Mouse (Mus musculus): ENCODE measurements around the gene Prkce. TPM values are rescaled to one million over a fixed set of nuclear protein-coding genes. Genes with fewer than 3 reads are reported as not detected.
A peak's percentile ranks its signal among the peaks of the same experiment; 100 is the strongest.

Prkce gene
- polyA plus RNA-seq, 1 experiment from 2014 or later, result 11.0 TPM

- H3K27me3 ChIP-seq, result no peaks in the 10 kb centered on the region
- no peaks in the 10 kb centered on the region for H3K36me3 ChIP-seq
- peaks cover 14% of the 10 kb centered on the region for H3K4me1 ChIP-seq
- 59% methylated on average over 7 of the region's 7 CpGs for WGBS
- H3K9ac ChIP-seq, result no peak overlapping the region
- no peaks in the 10 kb centered on the region for H3K9me3 ChIP-seq (replicated peaks)
- ATAC-seq (ENCODE audit: low FRiP score), result no peak
- no peak overlapping the region for H3K4me2 ChIP-seq (replicated peaks)
- no peak overlapping the region for H3K4me3 ChIP-seq
- H3K27ac ChIP-seq, result peak overlapping the region; percentile 7; the same call in 1 of the 2 replicates
These were observed 188.3 kb downstream of the Prkce start for GRCm38 (mm10) chr17:86355772-86356451.

GRCm38 (mm10) chr17:86358388-86358787, 190.8 kb downstream of the Prkce start:
- Histone ChIP-seq H3K4me1 (peaks cover 13% of the 10 kb centered on the region), H3K36me3 (no peaks in the 10 kb centered on the region), H3K27ac (no peak overlapping the region), H3K27me3 (no peaks in the 10 kb centered on the region), H3K4me2 (replicated peaks) (no peak overlapping the region), H3K9me3 (replicated peaks) (no peaks in the 10 kb centered on the region), H3K4me3 (no peak overlapping the region), H3K9ac (no peak overlapping the region)
- WGBS, result 69% methylated on average over 5 of the region's 5 CpGs
- no peak for ATAC-seq (ENCODE audit: low FRiP score)

- Histone ChIP-seq H3K9ac (no peak overlapping the region), H3K27ac (no peak overlapping the region), H3K9me3 (replicated peaks) (no peaks in the 10 kb centered on the region), H3K4me1 (peaks cover 14% of the 10 kb centered on the region), H3K27me3 (no peaks in the 10 kb centered on the region), H3K4me2 (replicated peaks) (no peak overlapping the region), H3K4me3 (no peak overlapping the region), H3K36me3 (no peaks in the 10 kb centered on the region)
- WGBS, result 66% methylated on average over 4 of the region's 4 CpGs
- ATAC-seq (ENCODE audit: low FRiP score), result no peak
These were observed 191.3 kb downstream of the Prkce start for GRCm38 (mm10) chr17:86358847-86359246.

DNA sequence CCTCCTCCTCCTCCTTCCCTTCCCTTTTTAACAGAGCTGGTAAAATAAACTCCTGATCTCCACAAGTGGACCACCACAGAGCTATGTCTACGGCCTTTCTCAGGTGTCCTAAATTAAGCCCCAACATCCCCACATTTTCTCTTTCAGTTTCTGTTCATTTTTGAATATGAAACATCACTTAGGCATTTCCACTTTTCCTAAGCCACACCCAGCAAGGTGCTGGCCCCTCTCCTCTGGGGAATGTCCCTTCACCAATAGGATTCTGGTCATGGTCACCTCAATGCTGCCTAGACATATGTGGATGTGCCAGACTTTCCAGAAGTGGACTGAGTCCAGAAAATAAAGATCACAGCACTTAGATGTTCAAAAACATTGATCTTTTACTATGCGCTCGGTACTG, 193.3 kb downstream of the Prkce start:
- no peak overlapping the region for H3K4me3 ChIP-seq
- WGBS, result 94% methylated on average over 3 of the region's 3 CpGs
- no peaks in the 10 kb centered on the region for H3K9me3 ChIP-seq (replicated peaks)
- H3K4me1 ChIP-seq, result peaks cover 16% of the 10 kb centered on the region
- no peak for ATAC-seq (ENCODE audit: low FRiP score)
- H3K9ac ChIP-seq, result no peak overlapping the region
- no peak overlapping the region for H3K27ac ChIP-seq
- H3K4me2 ChIP-seq (replicated peaks), result no peak overlapping the region
- H3K36me3 ChIP-seq, result no peaks in the 10 kb centered on the region
- H3K27me3 ChIP-seq, result no peaks in the 10 kb centered on the region

DNA sequence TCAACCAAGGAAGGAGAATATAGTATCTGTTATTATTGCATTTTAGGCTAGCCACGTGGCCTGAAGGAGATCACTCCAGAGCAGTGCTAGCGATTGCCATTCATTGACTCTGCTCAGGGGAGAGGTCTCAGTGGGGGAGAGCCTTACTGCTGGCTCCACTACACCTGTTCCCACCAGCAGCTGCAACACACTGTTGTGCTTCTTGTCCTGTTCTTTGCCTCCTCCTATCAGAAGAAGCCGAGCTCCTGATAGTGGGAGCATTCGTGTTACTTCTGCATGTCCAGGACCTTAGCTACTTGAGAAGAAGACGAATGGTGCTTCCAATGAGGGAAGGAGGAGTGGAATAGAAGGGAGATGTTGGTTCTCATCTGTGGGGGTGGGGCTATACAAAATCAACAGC, 195.8 kb downstream of the Prkce start:
- H3K9me3 ChIP-seq (replicated peaks), result no peaks in the 10 kb centered on the region
- no peak overlapping the region for H3K27ac ChIP-seq
- 72% methylated on average over 5 of the region's 5 CpGs for WGBS

GRCm38 (mm10) chr17:86364349-86365075, 196.9 kb downstream of the Prkce start:
- WGBS, result 79% methylated on average over 16 of the region's 16 CpGs
- Histone ChIP-seq H3K9ac (no peak overlapping the region), H3K27me3 (no peaks in the 10 kb centered on the region), H3K4me3 (no peak overlapping the region), H3K27ac (no peak overlapping the region), H3K4me1 (0 out of 2 replicates have a peak, but pooled peaks cover 7% of the 10 kb centered on the region), H3K4me2 (replicated peaks) (no peak overlapping the region), H3K36me3 (no peaks in the 10 kb centered on the region), H3K9me3 (replicated peaks) (no peaks in the 10 kb centered on the region)
- ATAC-seq (ENCODE audit: low FRiP score), result no peak

More for the DNA sequence above, 195.8 kb downstream of the Prkce start:
- no peaks in the 10 kb centered on the region for H3K27me3 ChIP-seq
- no peak overlapping the region for H3K4me3 ChIP-seq
- no peak overlapping the region for H3K4me2 ChIP-seq (replicated peaks)
- H3K4me1 ChIP-seq, result peaks cover 9% of the 10 kb centered on the region; the same call in 1 of the 2 replicates
- no peak overlapping the region for H3K9ac ChIP-seq
- H3K36me3 ChIP-seq, result no peaks in the 10 kb centered on the region
- no peak for ATAC-seq (ENCODE audit: low FRiP score)

DNA sequence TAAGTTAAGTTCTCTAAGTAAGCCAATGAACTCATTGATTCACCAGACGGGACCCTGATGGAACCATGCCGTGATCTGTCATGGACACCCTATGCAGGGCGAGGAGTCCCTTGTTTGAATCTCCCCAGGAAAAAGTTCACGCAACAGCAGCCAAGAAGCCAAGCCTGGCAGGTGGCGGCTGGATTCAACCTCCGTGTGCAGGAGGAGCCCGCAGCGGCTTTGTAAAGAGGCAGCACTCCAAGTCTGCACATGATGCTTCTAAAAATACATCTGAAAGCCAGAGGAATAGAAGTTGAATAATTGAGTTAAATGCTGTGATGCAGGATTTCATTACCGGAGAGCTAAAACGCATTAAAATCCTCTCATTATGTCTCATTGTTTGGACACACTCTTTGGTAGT, 199.3 kb downstream of the Prkce start:
- Histone ChIP-seq H3K36me3 (no peaks in the 10 kb centered on the region), H3K4me3 (no peak overlapping the region), H3K9ac (no peak overlapping the region), H3K27me3 (no peaks in the 10 kb centered on the region), H3K27ac (no peak overlapping the region), H3K9me3 (replicated peaks) (no peaks in the 10 kb centered on the region), H3K4me2 (replicated peaks) (no peak overlapping the region), H3K4me1 (peaks cover 21% of the 10 kb centered on the region)
- 76% methylated on average over 10 of the region's 10 CpGs for WGBS
- no peak for ATAC-seq (ENCODE audit: low FRiP score)

- Histone ChIP-seq H3K4me2 (replicated peaks) (no peak overlapping the region), H3K4me1 (peaks cover 21% of the 10 kb centered on the region), H3K27ac (no peak overlapping the region), H3K9me3 (replicated peaks) (no peaks in the 10 kb centered on the region), H3K36me3 (no peaks in the 10 kb centered on the region), H3K4me3 (no peak overlapping the region), H3K27me3 (no peaks in the 10 kb centered on the region), H3K9ac (no peak overlapping the region)
- ATAC-seq (ENCODE audit: low FRiP score), result no peak
- whole genome bisulfite sequencing, result 44% methylated on average over 7 of the region's 7 CpGs
These were observed 200.1 kb downstream of the Prkce start for GRCm38 (mm10) chr17:86367676-86368075.

GRCm38 (mm10) chr17:86370106-86370742, 202.6 kb downstream of the Prkce start:
- Histone ChIP-seq H3K36me3 (no peaks in the 10 kb centered on the region), H3K9ac (no peak overlapping the region), H3K4me2 (replicated peaks) (no peak overlapping the region), H3K9me3 (replicated peaks) (no peaks in the 10 kb centered on the region), H3K27ac (no peak overlapping the region), H3K4me1 (peaks cover 14% of the 10 kb centered on the region), H3K27me3 (no peaks in the 10 kb centered on the region), H3K4me3 (no peak overlapping the region)
- 75% methylated on average over 8 of the region's 8 CpGs for WGBS
- ATAC-seq (ENCODE audit: low FRiP score), result no peak

DNA sequence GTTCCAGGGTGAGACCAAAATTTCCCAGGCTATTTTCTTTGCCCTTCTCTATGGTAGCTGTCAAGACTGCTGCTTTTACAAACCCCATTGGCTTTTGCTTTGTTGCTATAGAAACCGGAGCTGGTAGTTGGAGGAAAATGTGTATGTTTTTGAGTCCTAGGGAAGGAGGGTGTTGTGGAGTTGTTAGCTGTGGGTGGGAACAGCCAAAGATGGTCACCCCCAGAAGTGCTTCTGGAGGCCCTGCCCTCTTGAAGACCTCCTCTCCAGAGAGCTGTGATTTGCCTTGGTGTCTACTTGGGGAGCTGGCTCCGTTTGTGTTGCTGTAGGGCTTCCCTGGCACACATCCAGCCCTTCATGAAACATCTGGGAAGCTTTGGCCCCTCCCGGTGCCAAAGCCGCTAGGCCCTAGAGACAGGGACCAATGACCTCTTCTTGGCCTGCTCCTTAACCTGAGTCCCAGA, 203.5 kb downstream of the Prkce start:
- WGBS, result 70% methylated on average over 4 of the region's 4 CpGs
- no peak overlapping the region for H3K27ac ChIP-seq
- ATAC-seq (ENCODE audit: low FRiP score), result no peak

GRCm38 (mm10) chr17:86376389-86376788, 208.8 kb downstream of the Prkce start:
- ATAC-seq (ENCODE audit: low FRiP score), result no peak

More for the DNA sequence above, 203.5 kb downstream of the Prkce start:
- no peaks in the 10 kb centered on the region for H3K36me3 ChIP-seq
- no peaks in the 10 kb centered on the region for H3K9me3 ChIP-seq (replicated peaks)
- H3K4me1 ChIP-seq, result peaks cover 14% of the 10 kb centered on the region
- no peak overlapping the region for H3K4me3 ChIP-seq
- no peak overlapping the region for H3K4me2 ChIP-seq (replicated peaks)
- H3K9ac ChIP-seq, result no peak overlapping the region
- no peaks in the 10 kb centered on the region for H3K27me3 ChIP-seq

GRCm38 (mm10) chr17:86377863-86378262, 210.3 kb downstream of the Prkce start:
- Histone ChIP-seq H3K9me3 (replicated peaks) (no peaks in the 10 kb centered on the region), H3K4me3 (no peak overlapping the region), H3K36me3 (no peaks in the 10 kb centered on the region), H3K9ac (no peak overlapping the region), H3K4me1 (peaks cover 8% of the 10 kb centered on the region; the same call in 1 of the 2 replicates), H3K27ac (no peak overlapping the region), H3K27me3 (no peaks in the 10 kb centered on the region), H3K4me2 (replicated peaks) (no peak overlapping the region)
- WGBS, result 84% methylated on average over 9 of the region's 9 CpGs
- no peak for ATAC-seq (ENCODE audit: low FRiP score)

More at GRCm38 (mm10) chr17:86376389-86376788, 208.8 kb downstream of the Prkce start:
- 81% methylated on average over 6 of the region's 6 CpGs for WGBS
- Histone ChIP-seq H3K4me2 (replicated peaks) (no peak overlapping the region), H3K27ac (no peak overlapping the region), H3K9ac (no peak overlapping the region), H3K27me3 (no peaks in the 10 kb centered on the region), H3K9me3 (replicated peaks) (no peaks in the 10 kb centered on the region), H3K4me1 (peaks cover 12% of the 10 kb centered on the region), H3K36me3 (no peaks in the 10 kb centered on the region), H3K4me3 (no peak overlapping the region)
